Mouse (Mus musculus): ENCODE data around the gene Iqschfp.

The Iqschfp gene

DNA sequence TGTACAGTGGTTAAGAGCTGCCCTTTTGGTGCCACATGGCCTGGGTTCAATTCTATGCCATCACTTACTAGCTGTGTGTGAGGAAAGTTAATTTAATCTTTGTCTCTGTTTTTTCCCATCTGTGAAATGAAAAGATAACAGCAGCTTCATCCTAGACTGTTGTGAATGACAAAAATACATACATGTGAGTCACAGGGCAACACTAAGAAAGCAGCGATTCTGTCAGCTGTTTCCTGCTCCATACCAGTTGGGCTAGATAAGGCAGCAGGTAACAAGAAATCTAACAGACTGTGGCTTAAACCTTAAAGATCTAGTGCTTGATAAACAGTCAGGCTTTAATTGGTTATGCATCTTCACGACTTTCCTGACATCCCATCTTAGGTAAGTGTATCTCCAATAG, 297.1 kb downstream of the Iqschfp start:
- no peaks in the 10 kb centered on the region for H3K27me3 ChIP-seq (ENCODE audit: control insufficient read depth, insufficient read depth, low read length, poor library complexity, severe bottlenecking)
- no peaks in the 10 kb centered on the region for H3K36me3 ChIP-seq (ENCODE audit: control insufficient read depth, insufficient read depth, low read length, poor library complexity, severe bottlenecking)
- no peak for DNase-seq (ENCODE audit: low read depth, low spot score)

DNA sequence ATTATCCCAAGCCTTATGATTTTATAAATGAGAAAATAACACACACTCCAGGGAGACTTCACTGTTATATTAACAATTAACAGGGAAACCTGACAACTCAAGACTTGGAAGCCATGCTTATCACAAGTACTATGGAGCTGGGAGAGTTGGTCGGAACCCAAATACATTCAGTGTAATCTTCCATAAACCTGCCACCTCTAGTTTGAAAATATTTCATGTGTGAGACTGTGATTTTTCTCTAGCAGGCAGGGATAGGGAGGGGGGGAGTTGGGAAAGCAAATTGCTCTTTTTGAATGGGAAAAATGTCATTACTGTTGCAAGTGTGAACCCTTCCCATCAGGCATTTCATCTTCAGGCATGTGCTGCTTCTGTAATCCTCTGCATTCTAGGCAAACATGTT, 304.9 kb downstream of the Iqschfp start:
- DNase-seq (ENCODE audit: low read depth, low spot score) = no peak
- H3K36me3 ChIP-seq (ENCODE audit: control insufficient read depth, insufficient read depth, low read length, poor library complexity, severe bottlenecking) = no peaks in the 10 kb centered on the region
- no peaks in the 10 kb centered on the region for H3K27me3 ChIP-seq (ENCODE audit: control insufficient read depth, insufficient read depth, low read length, poor library complexity, severe bottlenecking)

DNA sequence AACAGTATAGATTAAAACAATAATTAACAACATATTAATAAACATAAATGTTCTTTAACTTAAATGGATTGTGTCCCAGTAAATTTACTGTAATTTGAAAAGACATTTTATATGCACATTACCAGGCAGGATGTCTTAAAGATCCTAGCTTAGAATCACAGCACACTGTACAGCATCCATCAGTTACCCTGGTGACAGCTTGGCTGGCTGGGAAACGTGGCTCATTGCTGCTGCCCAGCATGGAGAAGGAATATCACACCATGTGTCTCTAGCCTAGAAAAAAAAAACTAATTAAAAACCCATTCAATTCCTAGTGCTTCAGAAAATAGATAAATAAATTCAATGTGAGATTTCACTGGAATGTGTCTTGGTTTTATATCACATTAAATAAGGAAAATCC, 309.2 kb downstream of the Iqschfp start:
- no peak for DNase-seq (ENCODE audit: low read depth, low spot score)
- Histone ChIP-seq H3K36me3 (ENCODE audit: control insufficient read depth, insufficient read depth, low read length, poor library complexity, severe bottlenecking) (no peaks in the 10 kb centered on the region), H3K27me3 (ENCODE audit: control insufficient read depth, insufficient read depth, low read length, poor library complexity, severe bottlenecking) (no peaks in the 10 kb centered on the region)

DNA sequence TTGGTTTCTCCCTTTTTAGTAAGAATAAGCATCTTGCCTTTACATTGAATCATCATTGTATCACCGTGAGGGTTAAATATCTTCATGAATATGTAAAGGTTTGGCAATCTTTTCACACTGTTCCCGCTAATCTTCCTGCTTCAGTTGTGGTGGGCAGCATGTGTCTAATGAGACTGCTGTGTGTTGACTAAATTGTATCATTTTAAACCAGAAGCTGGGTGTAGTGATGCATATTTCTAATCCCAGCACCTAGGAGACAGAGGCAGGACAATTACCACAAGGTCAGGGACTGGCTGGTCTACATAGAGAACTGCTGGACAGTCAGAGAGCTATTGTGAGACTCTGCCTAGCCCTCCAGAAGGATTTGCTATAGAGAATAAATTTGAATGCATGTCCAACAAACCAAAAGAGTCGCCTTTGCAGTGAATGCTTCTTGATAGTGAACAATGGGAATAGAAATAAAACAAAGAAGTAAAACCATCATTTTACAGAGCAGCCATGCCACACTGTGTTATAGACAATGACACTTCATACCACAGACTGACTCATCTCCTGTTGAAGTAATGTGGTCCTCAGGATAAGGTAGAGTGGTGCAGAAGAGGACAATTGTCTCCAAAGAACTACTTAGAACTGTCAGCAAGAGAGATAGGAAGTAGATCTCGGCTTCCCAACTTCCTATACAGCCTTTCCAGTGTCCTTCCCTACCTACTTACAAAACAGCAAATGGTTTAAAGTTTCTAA, 310.3 kb downstream of the Iqschfp start:
- Histone ChIP-seq H3K27me3 (ENCODE audit: control insufficient read depth, insufficient read depth, low read length, poor library complexity, severe bottlenecking) (no peaks in the 10 kb centered on the region), H3K36me3 (ENCODE audit: control insufficient read depth, insufficient read depth, low read length, poor library complexity, severe bottlenecking) (no peaks in the 10 kb centered on the region)
- no peak for DNase-seq (ENCODE audit: low read depth, low spot score)

- no peaks in the 10 kb centered on the region for H3K27me3 ChIP-seq (ENCODE audit: control insufficient read depth, insufficient read depth, low read length, poor library complexity, severe bottlenecking)
- H3K36me3 ChIP-seq (ENCODE audit: control insufficient read depth, insufficient read depth, low read length, poor library complexity, severe bottlenecking) = no peaks in the 10 kb centered on the region
- no peak for DNase-seq (ENCODE audit: low read depth, low spot score)
Measured at GRCm38 (mm10) chr3:68203934-68204467, 312.0 kb downstream of the Iqschfp start.

DNA sequence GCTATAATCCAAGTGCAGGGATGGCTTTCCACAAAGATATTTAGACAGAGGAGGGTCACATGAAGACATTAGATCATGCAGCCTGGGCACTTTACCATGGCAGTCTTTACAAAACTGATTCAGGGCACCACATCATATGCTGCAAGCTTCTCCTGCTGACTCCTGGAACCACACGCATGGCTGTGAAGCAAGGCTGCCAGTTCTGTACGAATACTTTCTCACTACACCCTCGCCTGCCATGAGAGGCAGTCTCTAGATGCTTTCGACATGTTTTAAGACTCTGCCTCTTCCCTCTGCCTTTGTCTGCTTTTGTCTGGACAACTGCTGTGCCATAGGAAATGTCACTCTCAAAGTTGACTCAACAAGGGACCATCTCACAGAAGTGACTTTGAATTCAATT, 318.4 kb downstream of the Iqschfp start:
- Histone ChIP-seq H3K27me3 (ENCODE audit: control insufficient read depth, insufficient read depth, low read length, poor library complexity, severe bottlenecking) (no peaks in the 10 kb centered on the region), H3K36me3 (ENCODE audit: control insufficient read depth, insufficient read depth, low read length, poor library complexity, severe bottlenecking) (no peaks in the 10 kb centered on the region)
- DNase-seq (ENCODE audit: low read depth, low spot score) = no peak

- no peaks in the 10 kb centered on the region for H3K27me3 ChIP-seq (ENCODE audit: control insufficient read depth, insufficient read depth, low read length, poor library complexity, severe bottlenecking)
- no peak for DNase-seq (ENCODE audit: low read depth, low spot score)
- no peaks in the 10 kb centered on the region for H3K36me3 ChIP-seq (ENCODE audit: control insufficient read depth, insufficient read depth, low read length, poor library complexity, severe bottlenecking)
Measured at GRCm38 (mm10) chr3:68221452-68221851, 329.4 kb downstream of the Iqschfp start.

DNA sequence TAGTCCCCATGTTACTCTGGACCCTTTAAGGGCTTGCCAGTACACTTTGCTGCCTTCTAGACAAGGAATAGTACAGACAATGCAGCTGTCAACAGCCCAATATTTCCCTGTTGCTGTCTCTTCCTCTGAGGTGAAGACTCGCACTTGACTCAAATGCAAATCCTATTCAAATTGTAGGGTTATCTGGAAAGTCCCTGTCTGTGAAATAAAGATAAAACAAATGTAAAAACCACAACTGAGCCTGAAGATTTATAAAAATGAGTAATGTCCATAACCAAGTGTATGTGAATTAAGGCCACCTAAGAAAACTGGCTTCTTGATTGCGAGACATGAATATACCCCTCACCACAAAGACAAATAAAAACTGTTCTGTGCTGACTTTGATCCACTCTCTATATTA, 347.9 kb downstream of the Iqschfp start:
- Histone ChIP-seq H3K36me3 (ENCODE audit: control insufficient read depth, insufficient read depth, low read length, poor library complexity, severe bottlenecking) (no peaks in the 10 kb centered on the region), H3K27me3 (ENCODE audit: control insufficient read depth, insufficient read depth, low read length, poor library complexity, severe bottlenecking) (no peaks in the 10 kb centered on the region)
- no peak for DNase-seq (ENCODE audit: low read depth, low spot score)

DNA sequence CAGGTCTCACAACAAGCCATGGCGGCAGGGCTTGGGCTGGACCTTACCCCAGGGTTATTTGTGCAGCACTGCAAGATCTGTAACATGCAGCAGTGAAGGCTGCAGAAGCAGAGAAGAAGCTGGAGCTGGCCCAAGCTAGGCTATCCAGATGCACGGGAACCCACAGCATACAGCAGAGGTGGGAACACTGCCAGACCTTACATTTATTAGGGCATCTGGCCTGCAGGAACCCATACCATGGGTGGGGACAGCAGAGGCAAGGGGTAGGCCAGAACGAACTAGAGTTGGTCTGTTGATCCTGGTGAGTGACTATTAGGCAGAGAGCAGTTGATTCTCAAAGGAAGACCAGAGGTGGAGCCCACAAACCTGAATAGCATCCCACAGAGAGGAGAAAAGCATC, 351.2 kb downstream of the Iqschfp start:
- no peaks in the 10 kb centered on the region for H3K36me3 ChIP-seq (ENCODE audit: control insufficient read depth, insufficient read depth, low read length, poor library complexity, severe bottlenecking)
- DNase-seq (ENCODE audit: low read depth, low spot score) = no peak
- H3K27me3 ChIP-seq (ENCODE audit: control insufficient read depth, insufficient read depth, low read length, poor library complexity, severe bottlenecking) = no peaks in the 10 kb centered on the region

GRCm38 (mm10) chr3:68246154-68246553, 354.1 kb downstream of the Iqschfp start:
- Histone ChIP-seq H3K27me3 (ENCODE audit: control insufficient read depth, insufficient read depth, low read length, poor library complexity, severe bottlenecking) (no peaks in the 10 kb centered on the region), H3K36me3 (ENCODE audit: control insufficient read depth, insufficient read depth, low read length, poor library complexity, severe bottlenecking) (no peaks in the 10 kb centered on the region)
- no peak for DNase-seq (ENCODE audit: low read depth, low spot score)

- H3K36me3 ChIP-seq (ENCODE audit: control insufficient read depth, insufficient read depth, low read length, poor library complexity, severe bottlenecking) = no peaks in the 10 kb centered on the region
- DNase-seq (ENCODE audit: low read depth, low spot score) = no peak
- no peaks in the 10 kb centered on the region for H3K27me3 ChIP-seq (ENCODE audit: control insufficient read depth, insufficient read depth, low read length, poor library complexity, severe bottlenecking)
Measured at GRCm38 (mm10) chr3:68250589-68250988, 358.6 kb downstream of the Iqschfp start.

GRCm38 (mm10) chr3:68252335-68252734, 360.3 kb downstream of the Iqschfp start:
- no peaks in the 10 kb centered on the region for H3K27me3 ChIP-seq (ENCODE audit: control insufficient read depth, insufficient read depth, low read length, poor library complexity, severe bottlenecking)
- no peaks in the 10 kb centered on the region for H3K36me3 ChIP-seq (ENCODE audit: control insufficient read depth, insufficient read depth, low read length, poor library complexity, severe bottlenecking)
- DNase-seq (ENCODE audit: low read depth, low spot score) = no peak

DNA sequence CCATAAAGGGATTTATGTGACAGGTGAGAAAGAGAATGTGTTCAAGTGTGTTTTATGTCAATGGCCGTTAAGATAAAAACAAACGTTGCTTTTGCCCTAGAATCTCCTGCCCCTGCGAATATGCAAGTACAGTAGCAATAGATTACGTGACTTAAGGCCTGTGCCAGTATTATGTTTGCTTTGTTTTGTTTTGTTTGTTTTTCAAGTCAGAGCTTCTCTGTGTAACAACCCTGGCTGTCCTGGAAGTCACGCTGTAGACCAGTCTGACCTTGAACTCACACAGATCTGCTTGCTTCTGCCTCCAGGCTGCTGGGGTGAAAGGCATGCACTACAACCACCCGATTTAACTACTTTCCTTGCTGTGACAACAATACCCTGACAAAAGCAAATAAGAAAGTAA, 370.3 kb downstream of the Iqschfp start:
- Histone ChIP-seq H3K36me3 (ENCODE audit: control insufficient read depth, insufficient read depth, low read length, poor library complexity, severe bottlenecking) (no peaks in the 10 kb centered on the region), H3K27me3 (ENCODE audit: control insufficient read depth, insufficient read depth, low read length, poor library complexity, severe bottlenecking) (no peaks in the 10 kb centered on the region)
- no peak for DNase-seq (ENCODE audit: low read depth, low spot score)

GRCm38 (mm10) chr3:68267905-68268304, 375.9 kb downstream of the Iqschfp start:
- Histone ChIP-seq H3K27me3 (ENCODE audit: control insufficient read depth, insufficient read depth, low read length, poor library complexity, severe bottlenecking) (no peaks in the 10 kb centered on the region), H3K36me3 (ENCODE audit: control insufficient read depth, insufficient read depth, low read length, poor library complexity, severe bottlenecking) (no peaks in the 10 kb centered on the region)
- no peak for DNase-seq (ENCODE audit: low read depth, low spot score)

DNA sequence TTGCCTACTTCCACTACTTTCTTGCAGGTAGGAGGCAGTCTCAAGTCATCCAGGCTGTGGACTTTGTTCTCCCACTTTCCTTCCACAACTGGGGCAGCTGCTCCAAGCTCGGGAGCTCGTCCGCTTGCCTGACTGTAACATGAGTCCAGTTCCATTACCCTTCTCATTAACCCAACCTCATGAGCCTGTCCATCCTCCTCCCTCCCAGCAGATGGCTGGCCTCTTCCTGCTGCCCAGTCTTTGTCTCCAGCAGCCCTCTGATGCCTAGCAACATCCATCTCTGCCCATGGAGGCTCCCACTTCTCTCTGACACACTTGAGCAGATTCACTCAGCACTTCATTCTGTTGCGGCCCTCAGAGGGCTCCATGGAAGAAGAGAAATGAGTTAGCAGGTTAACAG, 377.2 kb downstream of the Iqschfp start:
- Histone ChIP-seq H3K36me3 (ENCODE audit: control insufficient read depth, insufficient read depth, low read length, poor library complexity, severe bottlenecking) (no peaks in the 10 kb centered on the region), H3K27me3 (ENCODE audit: control insufficient read depth, insufficient read depth, low read length, poor library complexity, severe bottlenecking) (no peaks in the 10 kb centered on the region)
- DNase-seq (ENCODE audit: low read depth, low spot score) = no peak

DNA sequence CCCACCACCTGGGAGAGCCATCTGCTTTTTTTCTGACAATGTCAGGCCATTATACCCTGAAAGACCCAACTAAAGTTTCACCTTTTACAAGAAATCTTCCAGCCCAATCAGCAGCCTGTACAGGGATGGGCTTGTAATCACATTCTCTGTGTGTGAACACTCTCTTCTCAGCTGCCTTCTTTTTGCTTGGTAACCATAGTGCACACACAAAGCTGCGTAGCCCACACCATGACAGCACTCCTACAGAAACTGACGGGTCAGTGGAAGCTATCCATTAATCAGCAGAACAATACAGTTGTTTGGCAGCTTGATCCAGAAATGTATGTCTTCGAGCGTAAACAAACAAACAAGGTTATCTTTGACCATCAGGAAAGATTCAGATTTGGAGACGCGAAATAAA, 378.2 kb downstream of the Iqschfp start:
- Histone ChIP-seq H3K36me3 (ENCODE audit: control insufficient read depth, insufficient read depth, low read length, poor library complexity, severe bottlenecking) (no peaks in the 10 kb centered on the region), H3K27me3 (ENCODE audit: control insufficient read depth, insufficient read depth, low read length, poor library complexity, severe bottlenecking) (no peaks in the 10 kb centered on the region)
- DNase-seq (ENCODE audit: low read depth, low spot score) = no peak

Measured in splenic B cell, adult 2 months (primary cell).